Mouse (Mus musculus) testis, postnatal 10 days (tissue): Measurements from ENCODE around the gene Riok2.
"Not testable (repeated sequence)": the region's sequence is repeated elsewhere in the genome, so short reads cannot be mapped to it uniquely, and the experiment has no call there.

Experiments used
- DNase-seq: peaks from one replicate; pipeline ENCODE4 v3.0.0; 2021; ENCODE audit warnings: low spot score

Gene Riok2

GRCm38 (mm10) chr17:17373918-17374910 lies at the start of gene Riok2:
Riok2 (plus strand) TSS chr17:17374309.
- DNase-seq, result peak; percentile 97

GRCm38 (mm10) chr17:17326022-17326421 lies 48.1 kb upstream of the Riok2 start:
- DNase-seq, result not testable (repeated sequence)

- DNase-seq, result no peak
Measured at GRCm38 (mm10) chr17:17326636-17327035, 47.5 kb upstream of the Riok2 start.

GRCm38 (mm10) chr17:17345374-17346183 lies 28.5 kb upstream of the Riok2 start:
- DNase-seq, result not testable (repeated sequence)

- not testable (repeated sequence) for DNase-seq
Measured at GRCm38 (mm10) chr17:17346281-17346680, 27.8 kb upstream of the Riok2 start.

- no peak for DNase-seq
Measured at GRCm38 (mm10) chr17:17373550-17373917, 575 bp upstream of the Riok2 start.

GRCm38 (mm10) chr17:17375581-17375980 lies 1.5 kb downstream of the Riok2 start:
- DNase-seq, result no peak

- no peak for DNase-seq
Measured at GRCm38 (mm10) chr17:17383703-17384102, 9.6 kb downstream of the Riok2 start.

GRCm38 (mm10) chr17:17384502-17384901 lies 10.4 kb downstream of the Riok2 start:
- no peak for DNase-seq

- DNase-seq, result no peak
Measured at GRCm38 (mm10) chr17:17386117-17386516, 12.0 kb downstream of the Riok2 start.

GRCm38 (mm10) chr17:17391823-17392222 lies 17.7 kb downstream of the Riok2 start:
- DNase-seq, result no peak

GRCm38 (mm10) chr17:17392863-17393262 lies 18.8 kb downstream of the Riok2 start:
- no peak for DNase-seq

GRCm38 (mm10) chr17:17393300-17393699 lies 19.2 kb downstream of the Riok2 start:
- DNase-seq, result no peak

- DNase-seq, result peak; percentile 83
Measured at GRCm38 (mm10) chr17:17394336-17394735, 20.2 kb downstream of the Riok2 start.

GRCm38 (mm10) chr17:17396869-17397268 lies 22.8 kb downstream of the Riok2 start:
- no peak for DNase-seq

- no peak for DNase-seq
Measured at GRCm38 (mm10) chr17:17398664-17399063, 24.6 kb downstream of the Riok2 start.

- peak; percentile 54 for DNase-seq
Measured at GRCm38 (mm10) chr17:17402222-17403004, 28.3 kb downstream of the Riok2 start, which contains the start of gene Lix1. Lix1 (plus strand) TSS chr17:17402672.

GRCm38 (mm10) chr17:17403038-17403437 lies 28.9 kb downstream of the Riok2 start:
- no peak for DNase-seq

GRCm38 (mm10) chr17:17403578-17404112 lies 29.5 kb downstream of the Riok2 start:
- no peak for DNase-seq

- DNase-seq, result no peak
Measured at GRCm38 (mm10) chr17:17404811-17405544, 30.9 kb downstream of the Riok2 start.

GRCm38 (mm10) chr17:17405606-17406005 lies 31.5 kb downstream of the Riok2 start:
- DNase-seq, result no peak
